Mouse (Mus musculus) MEL-GATA-1-ER (cell line): Measurements from ENCODE around the gene F2.
A peak's percentile ranks its signal among the peaks of the same experiment; 100 is the strongest.
"Not testable (repeated sequence)": the region's sequence is repeated elsewhere in the genome, so short reads cannot be mapped to it uniquely, and the experiment has no call there.

Experiments
- DNase-seq: peaks from one replicate; pipeline ENCODE4 v3.0.0-alpha.2; 2012; ENCODE audit warnings: low read depth; ENCODE audit errors: extremely low read depth

F2 gene

GRCm38 (mm10) chr2:91646733-91647132, 10.5 kb upstream of the F2 start:
- peak; percentile 56 for DNase-seq

GRCm38 (mm10) chr2:91645811-91646210, 9.6 kb upstream of the F2 start:
- no peak for DNase-seq

- DNase-seq, result no peak
Measured at GRCm38 (mm10) chr2:91645354-91645753, 9.1 kb upstream of the F2 start.

- no peak for DNase-seq
Measured at GRCm38 (mm10) chr2:91644021-91644420, 7.8 kb upstream of the F2 start.

- DNase-seq, result no peak
Measured at GRCm38 (mm10) chr2:91642825-91643415, 6.7 kb upstream of the F2 start.

- DNase-seq, result no peak
Measured at GRCm38 (mm10) chr2:91638931-91639330, 2.7 kb upstream of the F2 start.

GRCm38 (mm10) chr2:91636727-91637338, 619 bp upstream of the F2 start:
- no peak for DNase-seq

- DNase-seq, result no peak
Measured at GRCm38 (mm10) chr2:91635486-91635885, 728 bp downstream of the F2 start.

- DNase-seq, result peak; percentile 66
Measured at GRCm38 (mm10) chr2:91634841-91635240, 1.4 kb downstream of the F2 start.

DNA sequence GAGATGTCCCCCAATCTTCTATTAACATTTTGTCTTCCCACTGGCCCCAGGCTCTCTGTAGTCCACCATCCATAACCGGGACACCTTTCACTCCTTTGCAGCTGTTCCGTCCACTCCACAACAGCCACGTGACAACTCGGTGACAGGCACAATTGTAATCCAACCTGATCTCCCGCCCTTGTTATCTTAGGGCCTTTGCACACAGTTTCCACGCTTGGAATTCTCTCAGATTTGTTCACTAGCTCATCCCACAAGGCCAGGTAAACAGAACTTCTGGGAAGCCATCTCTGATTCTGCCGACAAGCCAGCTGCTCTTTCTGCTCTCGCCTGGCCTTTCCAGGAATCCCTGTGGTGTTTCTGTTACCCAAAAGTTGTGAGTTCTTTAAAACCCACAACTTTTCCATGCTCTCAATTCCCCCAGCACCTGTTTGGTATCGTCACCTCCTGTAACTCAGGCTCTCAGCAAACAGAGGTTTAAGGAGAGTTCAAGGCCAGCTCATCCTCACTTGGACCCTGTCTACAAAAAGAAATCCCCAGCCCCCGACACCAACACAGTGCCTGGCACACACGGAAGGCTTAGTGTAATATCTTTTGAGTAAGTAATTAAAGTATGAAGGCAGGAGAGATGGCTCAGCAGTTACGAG, 2.8 kb downstream of the F2 start:
- DNase-seq, result no peak

DNA sequence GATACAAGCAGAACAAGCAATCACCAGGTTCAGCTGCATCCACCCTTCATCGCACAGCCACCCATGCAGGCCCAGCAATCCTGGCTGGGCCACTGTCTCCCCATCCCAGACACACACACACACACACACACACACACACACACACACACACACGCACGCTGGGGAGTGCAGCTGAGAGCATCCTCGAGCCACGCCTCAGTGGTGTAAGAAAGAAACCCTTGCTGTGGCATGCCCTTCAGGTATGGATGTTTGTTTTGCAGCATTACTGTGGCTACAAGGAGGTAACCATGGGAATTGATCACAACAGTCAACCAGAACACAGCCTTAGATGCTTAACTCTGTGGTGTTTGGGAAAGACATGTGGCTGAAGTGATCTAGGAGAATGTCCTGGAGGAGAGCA, 3.9 kb downstream of the F2 start:
- no peak for DNase-seq

DNA sequence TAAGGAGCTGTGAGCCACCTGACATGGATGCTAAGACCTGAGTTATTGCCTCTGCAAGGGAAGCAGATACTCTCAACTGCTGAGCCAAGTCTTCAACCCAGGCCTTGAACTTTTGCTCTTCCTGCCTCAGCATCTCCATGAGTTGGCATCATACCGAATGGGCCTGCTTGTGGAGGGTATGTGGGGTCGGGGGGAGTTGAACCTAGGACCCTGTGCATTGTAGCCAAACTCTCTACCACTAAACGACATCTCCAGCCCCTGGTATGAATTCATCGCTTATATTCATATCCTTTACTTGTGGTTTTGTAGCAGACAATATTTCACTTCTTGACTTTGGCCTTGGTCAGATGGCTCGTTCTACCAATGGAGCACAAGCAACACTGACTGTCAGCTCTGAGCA, 4.4 kb downstream of the F2 start:
- no peak for DNase-seq

DNA sequence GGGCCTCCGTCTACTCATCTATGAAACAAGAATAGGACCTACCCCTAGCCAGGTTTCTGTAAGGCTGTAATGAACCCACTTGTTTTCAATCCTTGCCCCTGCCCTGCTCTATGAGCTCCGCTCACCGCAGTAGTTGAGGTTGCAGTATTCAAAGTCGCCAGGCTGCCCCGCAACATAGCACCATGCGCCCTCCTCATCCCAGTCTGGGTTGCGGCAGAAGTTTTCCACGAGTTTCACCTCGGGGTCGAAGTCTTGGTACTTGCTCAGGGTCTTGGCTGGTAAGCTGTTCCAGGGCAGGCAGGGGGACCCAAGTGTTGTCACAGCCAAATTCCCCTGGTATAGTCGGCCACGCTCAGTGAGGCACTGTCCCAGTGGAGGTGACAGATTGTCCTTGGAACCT, 5.8 kb downstream of the F2 start:
- no peak for DNase-seq

DNA sequence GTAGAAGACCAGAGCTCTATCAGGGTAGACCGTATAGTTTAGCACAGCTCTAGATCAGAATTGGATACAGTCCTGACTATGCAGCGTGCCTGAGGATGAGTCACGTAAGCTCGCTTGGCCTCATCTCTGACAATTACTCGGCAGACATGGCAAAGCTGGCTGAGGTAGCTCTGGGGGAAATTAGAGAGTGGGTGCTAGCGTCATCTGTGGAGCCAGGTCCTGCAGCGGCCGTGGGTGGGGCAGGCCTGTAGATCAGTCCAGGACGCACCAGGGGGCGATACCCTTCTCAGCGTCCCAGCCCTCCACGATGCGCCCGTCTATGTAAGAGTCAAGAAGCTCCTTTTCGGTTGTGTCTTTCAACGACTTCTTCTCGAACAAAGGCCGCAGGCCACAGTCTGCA, 6.5 kb downstream of the F2 start:
- no peak for DNase-seq

DNA sequence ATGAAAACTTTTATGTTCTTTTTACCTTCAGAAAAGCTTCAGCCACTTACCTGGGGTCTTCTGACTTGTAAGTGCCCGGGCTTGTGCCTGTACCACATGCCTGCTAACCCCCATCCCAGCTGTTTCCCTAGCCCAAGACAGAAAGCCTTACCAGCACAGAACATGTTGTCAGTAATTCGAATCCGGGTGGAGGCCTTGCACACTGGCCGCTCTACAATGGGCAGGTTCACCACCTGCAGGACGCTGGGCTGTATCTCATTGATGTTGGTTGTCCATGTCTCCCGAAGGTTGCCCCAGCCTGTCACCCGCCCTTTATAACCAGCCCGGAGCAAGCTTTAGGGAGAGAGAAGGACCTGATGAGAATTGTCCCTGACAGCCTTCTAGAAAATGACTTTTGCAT, 8.0 kb downstream of the F2 start:
- no peak for DNase-seq

DNA sequence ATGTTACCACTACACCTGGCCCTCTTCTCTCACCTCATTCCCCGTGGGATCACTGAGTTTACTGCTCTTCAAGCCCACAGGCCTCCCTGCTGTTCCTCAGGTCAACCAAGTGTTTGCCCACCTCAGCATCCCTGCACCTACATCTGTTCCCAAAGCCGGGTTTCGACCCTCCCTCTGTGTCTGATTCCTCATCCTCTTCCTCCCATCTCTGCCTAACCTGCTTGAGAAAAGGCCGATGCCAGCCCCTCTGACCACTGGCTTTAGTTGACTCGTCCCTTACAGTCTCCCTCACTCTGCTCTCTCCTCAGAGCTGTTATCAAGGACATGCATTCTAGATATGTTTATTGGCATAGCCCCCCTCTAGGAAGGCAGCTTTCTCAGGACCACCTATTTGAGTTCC, 8.7 kb downstream of the F2 start:
- no peak for DNase-seq

- not testable (repeated sequence) for DNase-seq
Measured at GRCm38 (mm10) chr2:91623366-91623765, 12.8 kb downstream of the F2 start.

DNA sequence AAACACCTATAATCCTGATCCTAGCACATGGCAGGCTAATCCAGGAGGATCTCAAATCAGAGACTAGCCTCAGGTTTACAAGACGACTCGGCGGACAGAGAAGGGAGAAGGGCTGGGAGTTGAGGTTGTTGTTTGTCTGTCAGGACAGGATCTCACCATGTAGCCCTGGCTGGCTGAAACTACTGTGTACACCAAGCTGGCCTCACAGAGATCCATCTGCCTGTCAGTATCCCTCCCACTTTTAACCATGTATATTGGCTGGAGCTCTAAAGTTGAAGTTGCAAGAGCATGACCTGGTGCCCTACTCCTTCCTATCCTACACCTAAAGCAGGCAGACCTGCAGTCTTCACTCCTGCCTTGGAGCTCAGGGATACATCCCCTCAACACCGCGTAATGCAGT, 13.9 kb downstream of the F2 start:
- DNase-seq, result no peak

GRCm38 (mm10) chr2:91609370-91609769, 26.8 kb downstream of the F2 start:
- DNase-seq, result peak; percentile 10

- DNase-seq, result peak; percentile 8
Measured at GRCm38 (mm10) chr2:91602389-91602788, 33.8 kb downstream of the F2 start.

DNA sequence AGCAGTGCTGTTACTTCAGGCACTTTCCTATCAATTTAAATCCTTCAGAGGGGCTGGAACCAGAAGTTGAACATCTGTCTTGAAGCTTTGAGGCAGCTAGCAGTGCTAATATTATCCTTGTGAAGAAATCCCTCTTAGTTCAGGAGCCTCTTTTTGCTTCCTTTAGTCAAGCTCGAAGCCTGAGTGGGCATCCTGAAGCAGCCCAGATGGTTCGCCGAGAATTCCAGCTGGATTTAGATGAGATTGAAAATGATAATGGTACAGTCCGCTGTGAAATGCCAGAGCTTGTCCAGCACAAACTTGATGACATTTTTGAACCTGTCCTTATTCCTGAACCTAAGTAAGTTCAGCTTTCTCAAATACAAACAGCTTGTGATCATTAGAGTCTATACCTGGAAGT, 35.7 kb downstream of the F2 start:
- no peak for DNase-seq

GRCm38 (mm10) chr2:91586242-91586641, 50.0 kb downstream of the F2 start:
- no peak for DNase-seq

DNA sequence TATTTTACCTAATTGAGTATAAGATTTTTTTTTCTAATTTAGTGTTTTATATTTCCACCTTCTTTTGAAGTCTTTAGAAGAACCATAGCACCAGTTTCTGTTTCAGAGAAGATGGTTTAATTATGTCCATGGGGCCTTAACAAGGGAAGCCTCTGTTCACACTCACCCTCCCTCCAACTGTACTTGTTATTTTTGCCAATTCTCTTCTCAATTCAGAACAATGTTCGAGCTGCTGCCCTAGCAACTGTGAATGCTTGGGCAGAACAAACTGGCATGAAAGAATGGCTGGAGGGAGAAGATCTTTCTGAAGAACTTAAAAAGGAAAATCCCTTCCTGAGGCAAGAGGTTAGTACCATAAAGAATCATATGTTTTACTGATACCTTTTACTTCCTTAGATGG, 55.3 kb downstream of the F2 start:
- no peak for DNase-seq
